In genomic region chr16:4270911-4271310, GRCm38 (mm10) we compare ENCODE assay signal across 9 mouse cellular contexts. TPM values are rescaled to one million over a fixed set of nuclear protein-coding genes. Genes with fewer than 3 reads are reported as not detected.
DNase-seq lines count a peak whose midpoint lies in the region; ATAC-seq and TF ChIP-seq lines count a peak whose summit lies in the region.
"Had no signal": no experiment of that assay in that cellular context is flagged by ENCODE, and none has a peak within 500 bp of the region (broad histone marks: within the 10 kb centered on the region; RNA-seq: fewer than 3 reads in every experiment).

No protein-coding gene starts in this region.

- H3K9me3 ChIP-seq in heart, embryonic 10.5 days: no peaks in the 10 kb centered on the region
- no peaks in the 10 kb centered on the region for H3K9me3 ChIP-seq in liver, embryonic 13.5 days (replicated peaks)
- no peaks in the 10 kb centered on the region for H3K9me3 ChIP-seq in liver, postnatal 0 days (ENCODE audit: low read length)
- no peaks in the 10 kb centered on the region for H3K9me3 ChIP-seq in limb, embryonic 14.5 days (ENCODE audit: control insufficient read depth, low read length)

- 14% methylated on average over 1 of the region's 1 CpGs for WGBS in heart, embryonic 10.5 days
- WGBS in heart, adult 2 months: 10% methylated on average over 1 of the region's 1 CpGs
- WGBS in liver, embryonic 13.5 days (ENCODE audit: insufficient replicate concordance): 42% methylated on average over 1 of the region's 1 CpGs
- 38% methylated on average over 1 of the region's 1 CpGs for WGBS in liver, postnatal 0 days (ENCODE audit: insufficient replicate concordance)
- 0% methylated on average over 1 of the region's 1 CpGs for WGBS in limb, embryonic 14.5 days

- TF ChIP-seq EP300 in heart, adult 2 months (IDR thresholded peaks at IDR 0.05; ENCODE audit: insufficient read depth, low read depth, low read length): no peak
- no peak for TF ChIP-seq EP300 in liver, postnatal 0 days (IDR thresholded peaks at IDR 0.05; ENCODE audit: low read depth)

- peaks cover 43% of the 10 kb centered on the region for H3K4me1 ChIP-seq in heart, embryonic 10.5 days
- peaks cover 11% of the 10 kb centered on the region for H3K4me1 ChIP-seq in heart, adult 2 months (ENCODE audit: control insufficient read depth, insufficient read depth, low read length)
- H3K4me1 ChIP-seq in liver, embryonic 13.5 days (replicated peaks): peaks cover 15% of the 10 kb centered on the region
- H3K4me1 ChIP-seq in liver, postnatal 0 days (ENCODE audit: insufficient read depth): peaks cover 8% of the 10 kb centered on the region
- peaks cover 27% of the 10 kb centered on the region for H3K4me1 ChIP-seq in limb, embryonic 14.5 days (ENCODE audit: control insufficient read depth, insufficient read depth, low read length)

- H3K9ac ChIP-seq in heart, adult 2 months (ENCODE audit: low read depth, low read length): no peak overlapping the region
- H3K9ac ChIP-seq in liver, embryonic 13.5 days: no peak overlapping the region
- no peak overlapping the region for H3K9ac ChIP-seq in liver, postnatal 0 days (replicated peaks)
- no peak overlapping the region for H3K9ac ChIP-seq in limb, embryonic 14.5 days (ENCODE audit: low read depth, low read length, severe bottlenecking)

- no peak for ATAC-seq in liver, embryonic 13.5 days (ENCODE audit: low read depth)
- ATAC-seq in liver, postnatal 0 days: no peak
- ATAC-seq in limb, embryonic 14.5 days (ENCODE audit: low FRiP score, low read depth): peak; percentile 69
- ATAC-seq in CD4-positive, CD25-positive, alpha-beta regulatory T cell, adult 4 months: no peak

- no peaks in the 10 kb centered on the region for H3K36me3 ChIP-seq in heart, embryonic 10.5 days
- H3K36me3 ChIP-seq in heart, adult 2 months (ENCODE audit: control insufficient read depth, insufficient read depth, low read length): no peaks in the 10 kb centered on the region
- no peaks in the 10 kb centered on the region for H3K36me3 ChIP-seq in liver, embryonic 13.5 days
- no peaks in the 10 kb centered on the region for H3K36me3 ChIP-seq in liver, postnatal 0 days (replicated peaks; ENCODE audit: insufficient read depth, low read length)
- no peaks in the 10 kb centered on the region for H3K36me3 ChIP-seq in limb, embryonic 14.5 days (ENCODE audit: control insufficient read depth, insufficient read depth, low read length)

- H3K79me2 ChIP-seq in heart, adult 2 months (replicated peaks; ENCODE audit: control insufficient read depth, insufficient read depth, low read length): no peaks in the 10 kb centered on the region

- H3K4me2 ChIP-seq in liver, embryonic 13.5 days: no peak overlapping the region
- H3K4me2 ChIP-seq in liver, postnatal 0 days (ENCODE audit: low read depth, low read length): no peak overlapping the region
- H3K4me2 ChIP-seq in limb, embryonic 14.5 days (replicated peaks; ENCODE audit: low read depth, low read length, severe bottlenecking): no peak overlapping the region

- no peaks in the 10 kb centered on the region for H3K27me3 ChIP-seq in heart, embryonic 10.5 days (ENCODE audit: insufficient read depth, poor library complexity, severe bottlenecking)
- H3K27me3 ChIP-seq in heart, adult 2 months (ENCODE audit: control insufficient read depth, insufficient read depth, low read length): no peaks in the 10 kb centered on the region
- peaks cover 8% of the 10 kb centered on the region for H3K27me3 ChIP-seq in liver, embryonic 13.5 days
- no peaks in the 10 kb centered on the region for H3K27me3 ChIP-seq in liver, postnatal 0 days (ENCODE audit: insufficient read depth, low read length)
- no peaks in the 10 kb centered on the region for H3K27me3 ChIP-seq in limb, embryonic 14.5 days (ENCODE audit: control insufficient read depth, insufficient read depth, low read length)

- peak overlapping the region; percentile 47; the same call in 1 of the 2 replicates for H3K27ac ChIP-seq in heart, embryonic 10.5 days
- H3K27ac ChIP-seq in heart, adult 2 months: no peak overlapping the region
- H3K27ac ChIP-seq in liver, embryonic 13.5 days: peak overlapping the region; percentile 39; the same call in 1 of the 2 replicates
- H3K27ac ChIP-seq in liver, postnatal 0 days (ENCODE audit: low read depth): no peak overlapping the region
- peak overlapping the region; percentile 56 for H3K27ac ChIP-seq in limb, embryonic 14.5 days (replicated peaks; ENCODE audit: low read depth, low read length)

- intact Hi-C loops in heart, adult 2 months (cut with DNase I): no loop called here
- intact Hi-C loops in left cerebral cortex, postnatal 4 days (cut with DNase I): no loop called here

- DNase-seq in heart, embryonic 10.5 days (ENCODE audit: low spot score): peak; percentile 72
- DNase-seq in heart, adult 2 months: no peak
- DNase-seq in liver, embryonic 13.5 days: no peak
- no peak for DNase-seq in liver, postnatal 0 days
- DNase-seq in brain, adult 2 months (ENCODE audit: low read depth, low spot score): peak; percentile 32
- peak; percentile 87 for DNase-seq in limb, embryonic 14.5 days (ENCODE audit: low spot score)
- no peak for DNase-seq in left cerebral cortex, postnatal 4 days
- DNase-seq: cerebellum, adult 18-20 months had no signal

- no peak overlapping the region for H3K4me3 ChIP-seq in heart, embryonic 10.5 days
- H3K4me3 ChIP-seq in heart, adult 2 months: no peak overlapping the region
- H3K4me3 ChIP-seq in liver, embryonic 13.5 days (replicated peaks): no peak overlapping the region
- no peak overlapping the region for H3K4me3 ChIP-seq in liver, postnatal 0 days (ENCODE audit: low read depth, low read length)
- H3K4me3 ChIP-seq in limb, embryonic 14.5 days (replicated peaks; ENCODE audit: low read length): no peak overlapping the region

- TF ChIP-seq CTCF in heart, adult 2 months (IDR thresholded peaks at IDR 0.05): no peak
- TF ChIP-seq CTCF in liver, postnatal 0 days (IDR thresholded peaks at IDR 0.05; ENCODE audit: low read depth): no peak

- no peak for TF ChIP-seq POLR2A in heart, adult 2 months (IDR thresholded peaks at IDR 0.05; ENCODE audit: insufficient read depth, low read depth, low read length)
- TF ChIP-seq POLR2A in limb, embryonic 14.5 days (IDR thresholded peaks at IDR 0.05; ENCODE audit: borderline replicate concordance, extremely low read depth, insufficient read depth, insufficient read length): no peak

RNA-seq across cellular contexts. Expression of gene Crebbp, which starts 57.1 kb away (rescaled TPM):
- polyA plus RNA-seq in heart, embryonic 10.5 days (2016; fragmentation: Nextera tagmentation; extraction: Ambion mirVana): 19.9 and 26.9 TPM in 2 replicates
- 10 to 100 TPM; 34.8 to 39.5 TPM for total RNA-seq in heart, adult 2 months (2021)
- polyA plus RNA-seq in heart, adult 2 months (2012; rRNA removed): 15.1 and 17.2 TPM in 2 replicates
- 8.8 and 9.1 TPM in 2 replicates for polyA plus RNA-seq in liver, embryonic 13.5 days (2015; fragmentation: Nextera tagmentation; extraction: Ambion mirVana)
- polyA plus RNA-seq in liver, postnatal 0 days (2015; fragmentation: Nextera tagmentation; extraction: Ambion mirVana): 8.7 and 8.9 TPM in 2 replicates
- 31.3 and 36.7 TPM in 2 replicates for polyA plus RNA-seq in limb, embryonic 14.5 days (2012; rRNA removed)
- polyA plus RNA-seq in limb, embryonic 14.5 days (2014; fragmentation: Nextera tagmentation; extraction: Ambion mirVana): 55.7 and 60.5 TPM in 2 replicates
- 10 to 100 TPM; 77.5 to 84.9 TPM for polyA plus RNA-seq in CD4-positive, CD25-positive, alpha-beta regulatory T cell, adult 4 months (2017; shearing (Covaris generic))
- total RNA-seq in left cerebral cortex, postnatal 4 days (2021): 10 to 100 TPM; 93.3 to 96.2 TPM

Comparison
In these comparisons a context has a peak if more than half of its experiments do, and no peak if none do; other contexts are left out.
1. DNase-seq: peak in heart, embryonic 10.5 days (single experiment), brain, adult 2 months (single experiment) and limb, embryonic 14.5 days (single experiment); none in heart, adult 2 months (0 of 2), liver, embryonic 13.5 days (single experiment), liver, postnatal 0 days (single experiment) and left cerebral cortex, postnatal 4 days (single experiment).
2. H3K27ac ChIP-seq: peak in heart, embryonic 10.5 days (single experiment), liver, embryonic 13.5 days (single experiment) and limb, embryonic 14.5 days (single experiment); none in heart, adult 2 months (single experiment) and liver, postnatal 0 days (single experiment).